Mouse (Mus musculus): ENCODE measurements around the gene Timmdc1. TPM values are rescaled to one million over a fixed set of nuclear protein-coding genes. Genes with fewer than 3 reads are reported as not detected.

Timmdc1 gene
- polyA plus RNA-seq, 1 experiment from 2014 or later, result 21.5 TPM

DNA sequence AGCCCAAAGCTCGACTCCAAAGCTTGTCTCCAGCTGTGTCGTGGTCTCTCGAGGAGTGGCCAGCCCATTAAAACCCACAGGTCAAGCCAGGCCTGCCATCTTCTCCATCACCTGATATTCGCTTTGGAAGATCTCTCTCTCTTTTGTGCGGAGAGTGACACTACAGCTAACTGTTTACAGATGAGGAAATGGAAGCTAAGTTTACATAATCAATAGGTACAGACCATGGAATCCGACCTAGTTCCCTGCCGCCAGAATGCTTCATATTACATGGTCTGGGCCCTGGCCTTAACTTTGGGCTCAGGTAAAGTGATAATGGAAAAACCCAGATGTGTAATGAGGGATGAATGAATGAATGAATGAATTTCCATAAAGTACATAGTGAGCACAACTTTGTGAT lies 71.8 kb downstream of the Timmdc1 start:
- Histone ChIP-seq H3K36me3 (replicated peaks; ENCODE audit: control insufficient read depth, insufficient read depth, low read depth, low read length) (peaks cover 2% of the 10 kb centered on the region), H3K27ac (replicated peaks; ENCODE audit: low read depth, low read length) (no peak overlapping the region), H3K4me3 (ENCODE audit: low read depth, low read length) (no peak overlapping the region), H3K9ac (replicated peaks; ENCODE audit: low read length) (no peak overlapping the region), H3K4me1 (ENCODE audit: control insufficient read depth, insufficient read depth, low read length) (no peaks in the 10 kb centered on the region), H3K4me2 (ENCODE audit: low read depth, low read length) (no peak overlapping the region), H3K27me3 (ENCODE audit: control insufficient read depth, insufficient read depth, low read length) (no peaks in the 10 kb centered on the region), H3K9me3 (replicated peaks; ENCODE audit: control insufficient read depth, low read length) (no peaks in the 10 kb centered on the region)
- no peak for ATAC-seq (replicated peaks; ENCODE audit: insufficient number of reproducible peaks, low FRiP score, low TSS enrichment, low read depth)
- no peak for DNase-seq (ENCODE audit: low spot score)
- WGBS, result 80% methylated on average over 7 of the region's 7 CpGs

DNA sequence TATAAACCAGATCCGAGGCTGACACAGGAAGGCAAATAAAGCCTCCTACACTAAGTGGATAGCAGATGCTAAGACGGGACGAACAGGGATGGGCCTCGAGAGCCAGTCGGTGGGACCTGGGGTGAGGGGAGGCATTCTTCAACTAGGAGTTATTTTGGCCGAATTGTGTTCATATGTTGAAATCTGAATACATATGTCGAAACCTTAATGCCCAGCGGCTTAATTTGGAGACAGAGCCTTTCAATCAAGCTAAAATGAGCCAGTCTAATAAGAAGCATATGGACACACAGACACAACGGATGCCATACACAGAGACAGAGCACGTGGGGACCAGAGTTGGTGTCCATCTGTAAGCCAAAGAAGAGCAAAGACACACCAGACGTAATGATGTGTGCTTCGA lies 74.0 kb downstream of the Timmdc1 start:
- Histone ChIP-seq H3K36me3 (replicated peaks; ENCODE audit: control insufficient read depth, insufficient read depth, low read depth, low read length) (peaks cover 13% of the 10 kb centered on the region), H3K4me2 (ENCODE audit: low read depth, low read length) (no peak overlapping the region)
- WGBS, result 65% methylated on average over 12 of the region's 12 CpGs

More for the DNA sequence above, 74.0 kb downstream of the Timmdc1 start:
- H3K27me3 ChIP-seq (ENCODE audit: control insufficient read depth, insufficient read depth, low read length), result no peaks in the 10 kb centered on the region
- no peaks in the 10 kb centered on the region for H3K9me3 ChIP-seq (replicated peaks; ENCODE audit: control insufficient read depth, low read length)
- H3K4me1 ChIP-seq (ENCODE audit: control insufficient read depth, insufficient read depth, low read length), result no peaks in the 10 kb centered on the region
- H3K9ac ChIP-seq (replicated peaks; ENCODE audit: low read length), result no peak overlapping the region
- DNase-seq (ENCODE audit: low spot score), result peak; percentile 54
- H3K27ac ChIP-seq (replicated peaks; ENCODE audit: low read depth, low read length), result no peak overlapping the region
- no peak overlapping the region for H3K4me3 ChIP-seq (ENCODE audit: low read depth, low read length)
- ATAC-seq (replicated peaks; ENCODE audit: insufficient number of reproducible peaks, low FRiP score, low TSS enrichment, low read depth), result no peak

Other genes starting within 250 kb of the Timmdc1 start
- gene Nr1i2, start 227.8 kb downstream of the Timmdc1 start, polyA plus RNA-seq (2014; fragmentation: Nextera tagmentation; extraction: Ambion mirVana), result not detected in 2 replicates
- gene Maats1, start 180.5 kb downstream of the Timmdc1 start, polyA plus RNA-seq (2014; fragmentation: Nextera tagmentation; extraction: Ambion mirVana), result 0.13 and 0.14 TPM in 2 replicates
- gene Cox17, start 175.7 kb downstream of the Timmdc1 start, polyA plus RNA-seq (2014; fragmentation: Nextera tagmentation; extraction: Ambion mirVana), result 107 and 108 TPM in 2 replicates
- 0.69 TPM in 1 of 2 replicates, not detected in the other for gene Gm21987, start 175.6 kb downstream of the Timmdc1 start, polyA plus RNA-seq (2014; fragmentation: Nextera tagmentation; extraction: Ambion mirVana)
- 1.4 and 1.5 TPM in 2 replicates for gene Popdc2, start 160.5 kb downstream of the Timmdc1 start, polyA plus RNA-seq (2014; fragmentation: Nextera tagmentation; extraction: Ambion mirVana)
- gene Pla1a, start 89.5 kb downstream of the Timmdc1 start, polyA plus RNA-seq (2014; fragmentation: Nextera tagmentation; extraction: Ambion mirVana), result not detected in 2 replicates
- gene Adprh, start 70.0 kb downstream of the Timmdc1 start, polyA plus RNA-seq (2014; fragmentation: Nextera tagmentation; extraction: Ambion mirVana), result 124 and 139 TPM in 2 replicates
- 0.21 and 0.52 TPM in 2 replicates for gene Cd80, start 67.1 kb downstream of the Timmdc1 start, polyA plus RNA-seq (2014; fragmentation: Nextera tagmentation; extraction: Ambion mirVana)
- gene Poglut1, start 27.6 kb upstream of the Timmdc1 start, polyA plus RNA-seq (2014; fragmentation: Nextera tagmentation; extraction: Ambion mirVana), result 80.3 and 80.8 TPM in 2 replicates
- gene Tmem39a, start 36.0 kb upstream of the Timmdc1 start, polyA plus RNA-seq (2014; fragmentation: Nextera tagmentation; extraction: Ambion mirVana), result 107 and 116 TPM in 2 replicates
- gene Arhgap31, start 190.6 kb upstream of the Timmdc1 start, polyA plus RNA-seq (2014; fragmentation: Nextera tagmentation; extraction: Ambion mirVana), result 8.0 and 9.4 TPM in 2 replicates
- 39.3 and 39.6 TPM in 2 replicates for gene B4galt4, start 219.6 kb upstream of the Timmdc1 start, polyA plus RNA-seq (2014; fragmentation: Nextera tagmentation; extraction: Ambion mirVana)